Mouse (Mus musculus): ENCODE results near the gene Tbx1.
A peak's percentile ranks its signal among the peaks of the same experiment; 100 is the strongest.
"Not testable (repeated sequence)": the region's sequence is repeated elsewhere in the genome, so short reads cannot be mapped to it uniquely, and the experiment has no call there.

Tbx1 gene

DNA sequence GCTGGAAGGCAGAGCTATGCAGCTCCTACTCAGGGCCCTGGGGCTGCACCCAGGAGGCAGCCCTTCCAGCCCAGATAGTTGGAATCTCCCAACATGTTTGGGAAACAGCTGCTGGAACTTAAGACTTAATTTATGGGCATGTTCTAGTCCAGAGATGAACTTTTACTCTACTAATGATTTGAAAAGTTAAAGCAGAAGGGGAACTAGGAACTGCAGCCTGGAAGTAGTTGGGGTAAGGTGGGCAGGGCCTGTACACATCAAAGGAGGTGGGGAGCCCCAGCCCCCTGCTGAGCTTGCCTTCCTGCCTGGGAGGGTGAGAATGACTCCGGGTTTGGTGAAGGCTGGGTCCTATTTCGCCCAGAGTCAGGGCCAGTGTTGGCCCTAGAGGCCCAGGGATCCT, 35.8 kb downstream of the Tbx1 start:
- no peak for DNase-seq (ENCODE audit: extremely low spot score, low spot score)

DNA sequence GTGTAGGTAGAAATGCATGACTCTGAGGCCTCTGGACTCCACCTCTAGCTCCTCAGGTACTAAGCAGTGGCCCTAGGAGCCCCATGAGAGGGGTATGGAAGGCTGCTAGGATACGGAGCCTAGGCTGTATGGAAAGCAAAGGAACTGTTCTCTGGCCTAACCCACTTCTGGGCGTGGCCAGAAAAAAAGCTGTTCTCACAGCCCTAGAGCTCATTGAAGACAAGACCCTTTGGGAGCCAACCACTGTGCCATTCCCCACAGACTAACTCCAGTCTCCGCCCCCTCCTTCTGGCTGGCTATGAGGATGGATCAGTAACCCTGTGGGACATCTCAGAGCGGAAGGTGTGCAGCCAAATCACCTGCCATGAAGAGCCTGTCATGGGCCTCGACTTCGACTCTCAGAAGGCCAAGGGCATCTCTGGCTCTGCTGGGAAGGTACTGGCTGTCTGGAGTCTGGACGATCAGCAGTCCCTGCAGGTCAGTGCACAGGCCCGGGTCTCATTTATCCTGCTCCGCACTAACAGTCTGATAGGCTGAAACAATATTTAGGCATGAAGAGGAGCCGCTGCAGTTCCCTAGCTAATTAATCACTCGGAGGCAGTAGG, 38.3 kb downstream of the Tbx1 start:
- DNase-seq (ENCODE audit: extremely low spot score, low spot score): peak; percentile 51

DNA sequence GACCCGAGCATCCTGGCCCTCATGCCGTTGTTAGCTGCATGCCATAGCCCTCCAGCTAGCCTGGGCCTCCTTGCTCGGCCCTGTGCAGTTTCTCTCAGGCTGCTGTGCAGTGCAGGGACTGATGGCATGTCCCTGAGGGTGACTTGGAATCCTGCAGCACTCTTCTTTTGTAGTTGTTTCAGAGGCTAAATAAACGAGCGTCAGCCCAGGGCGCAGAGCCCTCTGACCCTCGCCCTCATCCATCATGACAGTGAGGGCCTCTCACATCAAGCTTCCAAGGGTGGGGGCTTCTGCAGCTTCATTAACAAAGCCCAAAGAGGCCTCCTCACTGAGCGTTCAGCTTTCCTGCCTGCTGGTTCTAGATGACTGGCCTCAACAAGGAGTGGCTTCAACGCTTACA, 38.9 kb downstream of the Tbx1 start:
- peak; percentile 77 for DNase-seq (ENCODE audit: extremely low spot score, low spot score)

DNA sequence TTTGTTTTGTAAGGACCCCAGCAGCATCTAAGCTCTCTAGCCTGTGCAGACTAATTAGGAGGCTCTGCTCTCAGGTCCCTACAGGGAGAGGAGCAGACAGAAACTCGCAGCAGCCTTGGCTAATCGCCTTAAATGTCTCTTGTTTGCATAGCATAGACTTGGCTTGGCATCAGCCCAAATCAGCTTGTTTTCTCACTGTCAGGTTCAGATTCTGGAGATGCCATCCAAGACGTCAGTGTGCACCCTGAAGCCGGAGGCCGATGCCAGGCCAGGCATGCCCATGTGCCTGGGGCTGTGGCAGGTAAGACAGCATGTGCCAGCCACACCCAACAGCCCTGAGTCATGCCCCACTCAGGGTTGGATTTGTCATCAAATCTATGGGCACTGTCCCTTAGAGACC, 42.6 kb downstream of the Tbx1 start:
- DNase-seq (ENCODE audit: extremely low spot score, low spot score): no peak

DNA sequence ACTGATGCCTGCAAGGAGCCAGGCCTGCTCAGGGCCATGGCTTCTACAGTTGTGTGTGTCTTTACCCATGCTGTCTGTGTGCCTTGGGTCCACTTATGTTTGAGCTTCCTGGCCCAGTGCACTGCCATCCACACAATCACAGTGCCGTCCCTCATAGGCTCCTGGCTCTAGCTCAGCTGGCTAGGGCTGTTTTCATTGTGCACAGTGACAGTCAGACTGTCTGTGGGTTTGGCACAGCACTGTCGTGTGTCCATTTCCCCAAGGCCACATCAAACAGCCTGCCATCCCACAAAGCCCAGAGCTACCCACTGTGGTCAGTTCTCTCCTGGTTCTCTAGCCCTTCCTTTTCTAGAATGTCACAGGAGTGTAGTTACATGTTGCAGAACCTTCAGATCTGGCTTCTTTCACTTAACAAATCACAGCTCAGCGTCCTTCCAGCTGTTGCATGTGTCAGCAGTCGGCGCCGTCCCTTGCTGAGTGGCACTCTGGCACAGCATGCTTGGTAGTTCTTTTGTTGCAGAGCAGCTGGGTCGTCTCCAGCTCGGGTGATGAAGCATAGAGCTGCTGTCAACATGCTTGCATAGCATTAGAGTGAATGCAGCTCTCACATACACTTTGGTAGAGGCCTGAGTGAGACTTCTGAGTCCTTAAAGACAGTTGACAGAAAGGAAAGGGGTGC, 47.2 kb downstream of the Tbx1 start:
- no peak for DNase-seq (ENCODE audit: extremely low spot score, low spot score)

DNA sequence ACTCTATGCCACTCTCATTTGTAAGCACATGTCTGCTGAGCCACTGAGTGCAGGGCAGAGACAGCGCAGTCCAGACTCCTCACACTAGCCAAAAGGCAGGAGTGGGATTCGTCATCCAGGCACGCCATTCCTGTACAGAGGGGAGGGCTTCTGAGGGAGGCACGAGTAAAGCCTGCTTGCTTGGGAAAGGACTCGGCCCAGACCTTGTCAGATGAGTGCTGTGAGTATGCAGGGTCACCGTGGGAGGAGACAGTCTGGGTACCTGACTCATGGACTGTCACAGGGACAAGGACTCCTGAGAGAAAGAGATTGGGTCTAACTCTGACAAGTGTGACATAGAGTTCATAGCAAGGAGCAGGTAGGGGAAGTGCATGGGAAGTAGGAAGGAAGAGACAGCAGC, 51.2 kb downstream of the Tbx1 start:
- no peak for DNase-seq (ENCODE audit: extremely low spot score, low spot score)

DNA sequence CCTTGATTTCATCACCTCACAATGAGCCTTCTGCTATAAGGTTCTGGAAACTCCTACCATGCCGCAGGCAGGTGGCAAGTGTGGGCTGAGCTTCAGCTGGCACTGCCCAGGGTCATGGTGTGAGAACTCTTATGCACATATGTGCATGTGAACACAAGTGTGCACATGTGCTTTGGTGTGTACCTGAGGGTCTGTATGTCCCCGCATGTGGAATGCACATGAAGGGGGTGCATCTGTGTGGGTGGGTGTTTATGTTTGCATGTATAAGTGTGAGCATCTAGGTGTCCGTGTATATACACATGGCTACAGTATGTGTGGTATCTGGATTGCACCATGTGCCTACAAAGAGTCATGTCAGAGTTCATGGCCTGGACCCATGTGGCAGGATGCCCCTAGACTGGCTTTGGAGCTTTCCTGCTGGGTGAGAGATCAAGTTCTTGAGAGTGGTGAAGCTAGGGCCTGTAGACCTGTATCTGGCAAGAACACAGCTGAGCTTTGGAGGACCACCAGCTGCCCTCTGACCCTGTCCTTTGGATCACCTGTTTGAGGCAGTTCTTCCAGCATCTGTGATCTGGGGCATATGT, 53.0 kb downstream of the Tbx1 start:
- DNase-seq (ENCODE audit: extremely low spot score, low spot score): no peak

DNA sequence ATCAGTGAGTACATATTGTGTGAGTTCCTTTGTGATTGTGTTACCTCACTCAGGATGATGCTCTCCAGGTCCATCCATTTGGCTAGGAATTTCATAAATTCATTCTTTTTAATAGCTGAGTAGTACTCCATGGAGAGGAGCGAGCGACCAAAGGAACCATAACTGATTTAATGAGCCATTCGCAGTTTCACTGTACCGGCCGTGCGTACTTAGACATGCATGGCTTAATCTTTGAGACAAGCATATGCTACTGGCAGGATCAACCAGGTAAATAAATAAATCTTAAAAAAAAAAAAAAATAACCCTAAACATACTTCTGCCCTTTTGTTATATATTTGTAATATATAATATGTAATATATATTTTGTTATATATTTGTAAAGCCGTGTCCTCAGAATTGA, 57.4 kb downstream of the Tbx1 start:
- DNase-seq (ENCODE audit: extremely low spot score, low spot score): not testable (repeated sequence)

All from neural tube, embryonic 10.5 days (tissue).